Mouse (Mus musculus) megakaryocyte progenitor cell, adult 5-6 weeks (primary cell): ENCODE results near the gene Dkkl1. TPM values are rescaled to one million over a fixed set of nuclear protein-coding genes. Genes with fewer than 3 reads are reported as not detected.
"Not testable (repeated sequence)": the region's sequence is repeated elsewhere in the genome, so short reads cannot be mapped to it uniquely, and the experiment has no call there.

Source experiments
- ATAC-seq: replicated peaks from 2 replicates; pipeline ENCODE4 v1.8.0; 2016; ENCODE audit warnings: mild to moderate bottlenecking, moderate TSS enrichment, inconsistent platforms; ENCODE audit not compliant: poor library complexity
- total RNA-seq, 2 experiments: library from RNA; stranded (forward) in 1 of 2; stranded (reverse) in 1 of 2; fragments of 157-497, 149-512 nt in 1 of 2; fragments of 200-1000 nt in 1 of 2; gene quantifications; 2 replicates each; pipeline versions ENCODE4 v1.2.3 to v1.2.4; 2015 to 2017

Dkkl1 gene
- total RNA-seq (2015), result 3.8 and 5.4 TPM in 2 replicates
- total RNA-seq (2017), result 4.2 and 5.6 TPM in 2 replicates

GRCm38 (mm10) chr7:45211851-45212251 is at the start of gene Dkkl1:
TSS of gene Dkkl1 (minus strand) at chr7:45212147.
- ATAC-seq, result peak; percentile 87

- ATAC-seq, result no peak
Measured at GRCm38 (mm10) chr7:45259281-45259680, 47.3 kb upstream of the Dkkl1 start.

GRCm38 (mm10) chr7:45257063-45257840 is 45.3 kb upstream of the Dkkl1 start:
- ATAC-seq, result no peak

GRCm38 (mm10) chr7:45255822-45256221 is 43.9 kb upstream of the Dkkl1 start:
- not testable (repeated sequence) for ATAC-seq

- no peak for ATAC-seq
Measured at GRCm38 (mm10) chr7:45253806-45254205, 41.9 kb upstream of the Dkkl1 start.

GRCm38 (mm10) chr7:45247666-45248065 is 35.7 kb upstream of the Dkkl1 start:
- ATAC-seq, result no peak

GRCm38 (mm10) chr7:45241389-45241749 is 29.4 kb upstream of the Dkkl1 start:
- ATAC-seq, result no peak

- ATAC-seq, result no peak
Measured at GRCm38 (mm10) chr7:45240633-45241388, 28.9 kb upstream of the Dkkl1 start, which contains the start of gene Slc6a16. TSS of gene Slc6a16 (plus strand) at chr7:45241085.

GRCm38 (mm10) chr7:45240109-45240508 is 28.2 kb upstream of the Dkkl1 start:
- ATAC-seq, result no peak

GRCm38 (mm10) chr7:45238723-45239496 is 27.0 kb upstream of the Dkkl1 start, which contains the start of gene Cd37:
TSS of gene Cd37 (minus strand) at chr7:45239115.
- ATAC-seq, result peak; percentile 82

GRCm38 (mm10) chr7:45237747-45238699 is 26.1 kb upstream of the Dkkl1 start:
- peak; percentile 40 for ATAC-seq

- ATAC-seq, result no peak
Measured at GRCm38 (mm10) chr7:45235656-45236180, 23.8 kb upstream of the Dkkl1 start.

- no peak for ATAC-seq
Measured at GRCm38 (mm10) chr7:45234922-45235571, 23.1 kb upstream of the Dkkl1 start.

GRCm38 (mm10) chr7:45234333-45234841 is 22.4 kb upstream of the Dkkl1 start:
- ATAC-seq, result no peak

GRCm38 (mm10) chr7:45233580-45234332 is 21.8 kb upstream of the Dkkl1 start:
- ATAC-seq, result no peak

- no peak for ATAC-seq
Measured at GRCm38 (mm10) chr7:45232716-45233465, 20.9 kb upstream of the Dkkl1 start.

- no peak for ATAC-seq
Measured at GRCm38 (mm10) chr7:45231941-45232340, 20.0 kb upstream of the Dkkl1 start.

- ATAC-seq, result no peak
Measured at GRCm38 (mm10) chr7:45231192-45231591, 19.2 kb upstream of the Dkkl1 start.
